Mouse (Mus musculus) bone marrow macrophage, adult 2 months (primary cell): ENCODE measurements at regions not wholly inside any gene's neighbourhood (a gene's known extent, or its start where the extent isn't known, plus 50 kb on each side); places are given as distances from the start of the nearest gene placed in this dataset.

Source experiments
- CTCF ChIP-seq: IDR thresholded peaks from 2 replicates; pipeline ENCODE4 v1.5.1; 2012; ENCODE audit warnings: low read depth, mild to moderate bottlenecking, low read length, moderate library complexity
- POLR2A ChIP-seq: IDR thresholded peaks from 2 replicates; pipeline ENCODE4 v1.6.1; 2012; ENCODE audit warnings: mild to moderate bottlenecking, low read depth, low read length, borderline replicate concordance

- TF ChIP-seq CTCF, result no peak
- no peak for TF ChIP-seq POLR2A
These were observed 111.8 kb upstream of the Topaz1 start for GRCm38 (mm10) chr9:122635138-122635964.
